Mouse (Mus musculus) mouse trophoblast stem cell (cell line): ENCODE measurements around the gene Pin4.

Experiments used
- in situ Hi-C, 2 experiments: fragments of 300-500 bp; cut with MseI, MboI; formaldehyde crosslinking; loops; 2 replicates in 1 of 2; 3 replicates in 1 of 2; pipeline ENCODE4 v1.15.1; 2025

Gene Pin4

DNA sequence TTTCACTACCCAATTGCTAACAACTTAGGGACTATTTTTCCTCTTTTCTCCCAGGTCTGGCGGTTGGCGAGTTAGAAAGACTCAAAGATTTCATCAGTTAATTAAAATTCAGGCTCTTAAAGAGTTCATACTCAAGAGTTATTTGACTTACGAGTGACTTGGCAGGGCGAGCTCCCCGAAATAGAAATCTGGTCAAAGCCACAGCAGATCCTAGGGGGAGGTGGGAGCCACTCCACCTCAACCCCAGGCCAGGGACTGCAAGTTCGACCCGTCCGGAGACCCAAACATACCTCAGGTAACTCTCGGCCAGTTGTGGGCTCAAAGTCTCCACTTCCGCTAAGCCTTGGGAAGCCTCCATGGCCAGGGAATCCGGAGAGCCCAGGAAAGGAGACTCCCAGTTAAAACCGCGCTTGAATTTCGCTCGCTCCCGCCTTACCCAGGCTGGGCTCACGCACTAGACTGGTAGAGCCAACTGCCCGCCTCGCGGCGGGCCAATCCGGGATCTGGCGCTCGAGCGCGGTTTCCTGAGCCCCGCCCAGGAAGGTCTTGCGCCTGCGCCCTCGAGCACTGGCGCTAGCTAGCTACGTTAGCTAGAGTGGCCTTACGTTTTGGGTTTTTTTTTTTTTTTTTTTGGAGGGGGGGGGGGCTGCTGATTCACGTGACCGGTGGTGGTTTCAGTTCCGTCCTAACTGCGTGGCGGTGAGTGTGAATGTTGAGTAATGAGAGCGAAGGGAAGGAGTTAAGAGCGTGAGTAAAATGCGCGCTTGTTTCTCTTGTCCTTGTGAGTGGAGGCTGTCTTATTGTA is 37.6 kb downstream of the Pin4 start, which contains the start of gene Ercc6l:
Ercc6l (minus strand) TSS at position 474 of the 805 bp plus-strand sequence.
- in situ Hi-C loops = no loop called here

DNA sequence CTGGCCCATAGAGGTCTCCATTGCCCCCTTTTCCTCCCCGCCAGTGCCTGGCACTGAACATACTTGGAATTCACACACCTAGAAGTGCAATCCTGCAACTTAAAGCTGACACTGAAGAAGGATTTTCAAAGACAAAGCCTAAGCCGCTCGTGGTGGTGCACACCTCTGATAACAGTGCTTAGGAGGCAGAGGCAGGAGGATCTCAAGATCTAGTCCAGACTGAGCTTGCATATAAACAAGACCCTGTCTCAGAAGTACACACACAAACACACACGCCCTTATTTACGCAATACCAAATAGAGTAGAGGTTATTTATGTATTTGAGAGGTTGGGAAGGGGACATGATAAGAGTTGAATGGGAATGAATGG is 38.2 kb downstream of the Pin4 start:
- in situ Hi-C loops = no loop called here

DNA sequence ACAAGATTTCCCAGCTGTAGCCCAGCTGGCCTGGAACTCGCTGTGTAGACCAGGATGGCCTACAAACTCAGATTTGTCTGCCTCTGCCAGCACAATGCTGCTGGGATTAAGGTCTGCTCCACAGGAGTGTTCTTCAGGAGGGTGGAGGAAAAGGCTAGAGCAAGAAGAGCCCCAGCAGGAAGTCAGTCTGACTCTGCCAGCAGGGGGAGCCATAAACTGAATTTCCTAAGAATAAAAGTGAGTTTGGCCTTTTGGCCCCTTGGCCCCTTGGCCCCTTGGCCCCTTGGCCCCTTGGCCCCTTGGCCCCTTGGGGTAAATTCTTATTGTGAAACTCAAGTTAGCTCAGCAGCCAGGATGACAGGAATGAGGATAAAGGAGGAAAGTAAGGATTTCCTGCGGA is 40.5 kb downstream of the Pin4 start:
- in situ Hi-C loops = no loop called here

DNA sequence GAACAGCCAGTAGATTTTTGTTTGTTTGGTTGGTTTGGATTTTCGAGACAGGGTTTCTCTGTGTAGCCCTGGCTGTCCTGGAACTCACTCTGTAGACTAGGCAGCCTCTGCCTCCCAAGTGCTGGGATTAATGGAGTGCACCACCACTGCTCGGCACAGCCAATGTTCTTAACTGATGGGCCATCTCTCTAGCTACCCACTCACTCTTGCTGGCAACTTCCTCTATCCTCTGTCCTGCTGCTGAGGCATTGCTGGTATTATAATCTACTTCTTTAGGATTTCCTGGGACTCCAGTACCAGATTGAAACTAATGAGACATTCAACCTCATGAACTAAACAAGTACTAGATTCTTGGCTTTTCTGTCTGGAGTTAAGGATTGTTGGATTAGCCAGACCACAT is 41.3 kb downstream of the Pin4 start:
- in situ Hi-C loops = no loop called here

DNA sequence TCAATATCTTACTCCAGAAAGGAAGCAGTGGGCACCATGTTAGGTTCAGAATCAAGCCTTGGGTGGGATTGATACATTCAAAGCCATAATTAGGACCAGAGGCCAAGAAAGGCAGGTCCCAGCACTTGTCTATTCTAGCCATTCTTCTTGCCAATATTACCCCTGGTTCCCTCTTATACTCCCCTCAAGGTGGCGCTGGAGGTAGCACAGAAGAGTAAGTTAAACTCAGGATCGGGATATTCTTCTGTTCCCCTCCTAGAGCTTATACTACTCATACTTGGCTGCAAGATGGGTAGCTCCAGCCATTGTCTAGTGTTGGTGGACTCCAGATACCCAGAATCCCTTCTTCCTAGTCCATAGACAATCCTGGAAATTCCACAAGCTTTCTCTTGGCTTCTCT is 43.8 kb downstream of the Pin4 start:
- in situ Hi-C loops = no loop called here

DNA sequence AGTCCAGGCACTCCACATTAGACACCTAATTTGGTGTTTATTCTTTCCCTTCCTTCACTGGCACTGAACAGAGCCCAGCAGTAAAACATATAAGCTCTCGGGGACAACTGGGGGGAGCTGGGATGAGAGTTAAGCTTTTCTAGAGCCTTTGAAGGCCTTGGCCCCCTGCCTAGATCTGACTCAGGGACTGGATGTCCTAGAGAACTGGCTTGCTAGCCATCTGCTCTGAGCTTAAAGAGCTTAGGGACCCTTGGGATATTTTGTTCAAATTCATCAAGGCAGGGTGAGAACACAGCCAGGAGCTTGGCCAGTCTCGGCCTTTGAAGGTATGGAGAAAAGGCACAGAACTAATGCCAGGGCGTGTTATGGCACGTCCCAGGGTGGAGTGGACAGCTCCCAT is 44.3 kb downstream of the Pin4 start:
- in situ Hi-C loops = no loop called here

DNA sequence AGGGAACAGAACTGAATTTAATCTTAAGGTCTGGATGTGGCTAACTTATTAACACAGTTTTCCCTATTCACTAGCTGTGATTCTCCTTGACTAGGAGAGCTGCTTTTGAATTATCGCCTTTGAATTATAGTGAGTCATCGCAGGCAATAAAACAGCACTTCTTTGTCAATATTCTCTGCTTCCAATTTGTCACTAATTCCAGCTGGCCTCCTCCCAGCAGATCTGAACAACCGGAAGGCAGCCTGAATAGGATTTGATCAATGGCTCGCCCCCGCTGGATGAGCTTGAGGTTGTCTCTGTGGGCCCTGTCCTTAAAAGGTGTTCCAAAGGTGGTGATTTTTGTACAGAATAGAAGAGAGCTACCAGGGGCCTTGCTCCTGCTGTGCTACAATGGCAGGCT is 47.3 kb downstream of the Pin4 start:
- in situ Hi-C loops = no loop called here

DNA sequence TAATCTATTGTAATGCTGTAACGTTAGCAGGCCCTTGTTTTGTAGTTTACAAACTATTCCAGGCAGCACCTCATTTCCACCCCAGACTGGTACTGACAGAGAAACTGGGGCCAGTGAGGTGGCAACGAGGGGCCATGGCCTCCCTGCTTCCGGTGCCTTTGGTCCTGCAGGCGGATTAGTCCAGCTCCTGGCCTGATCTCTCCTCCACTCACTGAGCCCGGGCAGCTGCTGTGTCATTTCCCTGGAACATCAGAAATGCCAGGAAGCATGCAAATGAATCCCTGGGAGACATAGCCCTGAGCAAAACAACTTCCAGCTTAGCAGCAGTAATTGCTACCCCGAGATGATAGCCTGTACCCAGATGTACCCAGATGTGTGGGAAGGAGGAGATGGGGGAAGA is 47.7 kb downstream of the Pin4 start:
- in situ Hi-C loops = no loop called here

DNA sequence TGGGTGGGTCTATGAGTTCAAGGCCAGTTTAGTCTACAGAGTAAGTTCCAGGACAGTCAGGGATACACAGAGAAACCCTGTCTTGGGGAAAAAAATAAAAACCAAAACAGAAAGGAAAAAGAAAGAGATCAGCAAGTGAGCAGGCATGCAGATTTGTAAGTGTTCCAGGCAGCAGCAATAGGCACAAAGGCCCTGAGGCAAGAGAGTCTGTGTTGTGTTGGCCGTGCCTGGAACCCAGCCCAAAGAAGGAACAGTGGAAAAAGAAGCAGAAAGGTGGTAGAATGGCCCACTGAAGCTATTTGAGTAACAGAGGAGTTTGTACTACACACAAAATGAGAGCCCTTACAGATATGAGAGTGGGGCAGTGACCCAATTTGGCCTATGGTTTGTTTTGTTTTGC is 50.5 kb downstream of the Pin4 start:
- in situ Hi-C loops = no loop called here

DNA sequence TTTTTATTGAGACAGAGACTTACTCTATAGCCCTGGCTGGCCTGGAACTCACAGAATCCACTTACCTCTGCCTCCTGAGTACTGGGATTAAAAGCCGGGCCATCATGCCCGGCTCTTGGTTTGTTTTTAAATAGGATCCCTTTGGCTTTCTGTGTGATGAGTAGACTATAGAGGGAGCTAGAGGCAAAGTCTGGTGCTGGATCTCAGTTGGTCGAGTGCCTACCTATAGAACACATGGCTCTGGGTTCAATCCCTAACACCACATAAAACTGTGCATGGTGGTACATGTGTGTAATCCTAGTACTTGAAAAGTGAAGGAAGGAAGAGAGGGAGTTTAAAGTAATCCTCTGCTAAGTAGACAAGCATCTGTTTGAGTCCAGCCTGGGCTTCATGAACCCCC is 50.9 kb downstream of the Pin4 start:
- in situ Hi-C loops = no loop called here

DNA sequence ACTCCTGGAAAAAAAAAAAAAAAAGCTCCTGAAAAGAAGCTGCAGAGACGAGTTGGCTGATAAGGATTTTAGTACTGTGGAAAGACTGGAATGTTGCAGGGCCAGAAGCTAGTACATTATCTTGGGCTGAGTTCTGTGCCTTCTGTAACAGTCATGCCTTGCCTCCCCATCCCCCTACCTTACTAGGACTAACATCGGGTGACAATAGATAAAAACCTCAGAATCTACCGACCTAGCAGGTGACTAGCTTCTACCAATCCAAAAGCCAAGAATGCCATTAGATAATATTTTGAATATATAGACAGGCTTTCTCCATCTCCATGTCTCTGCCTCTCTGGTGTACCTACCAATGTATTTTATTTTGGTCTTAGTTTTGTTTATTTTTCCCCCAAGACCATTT is 51.7 kb downstream of the Pin4 start:
- in situ Hi-C loops = no loop called here

DNA sequence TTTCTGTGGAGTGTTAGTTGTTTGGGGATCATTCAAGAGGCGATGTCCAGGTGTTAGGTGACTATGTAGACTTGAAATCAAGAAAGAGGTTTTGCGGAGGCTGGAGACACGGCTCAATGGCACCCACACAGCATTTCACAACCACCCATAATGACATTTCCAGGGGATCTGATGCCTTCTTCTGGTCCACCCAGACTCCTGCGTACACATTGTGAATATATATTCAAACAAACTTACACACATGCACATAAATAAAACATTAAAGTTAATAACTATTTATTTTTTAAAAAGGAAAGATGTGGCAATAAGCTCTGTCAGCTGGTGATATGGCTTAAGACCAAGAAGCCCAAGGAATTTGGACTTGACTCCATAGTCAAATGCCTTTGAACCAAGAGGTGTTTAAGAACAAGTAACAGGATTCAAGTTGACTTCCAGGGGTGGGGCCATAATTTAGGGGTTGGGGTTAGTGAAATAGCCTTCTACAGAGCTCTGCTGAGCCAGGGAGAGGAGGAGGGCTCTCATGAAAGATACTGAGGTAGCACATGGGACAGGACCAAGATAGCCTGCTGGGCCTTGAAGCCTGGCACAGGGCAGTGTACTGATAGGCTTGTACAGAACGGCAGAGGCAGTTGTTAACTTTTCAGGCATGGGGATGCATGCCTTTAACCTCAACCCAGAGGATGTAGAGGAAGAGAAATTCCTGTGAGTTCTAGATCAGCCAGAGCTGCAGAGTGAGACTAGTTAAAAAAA is 56.5 kb downstream of the Pin4 start:
- in situ Hi-C loops = no loop called here
